Mouse (Mus musculus) embryonic facial prominence, embryonic 14.5 days (tissue): Measurements from ENCODE around the gene Sept6. TPM values are rescaled to one million over a fixed set of nuclear protein-coding genes. Genes with fewer than 3 reads are reported as not detected.

ENCODE experiments used
- ATAC-seq: fragments of 200-750 bp; cut with Nextera tagmentation; 2 replicates; pipeline ENCODE4 v1.8.0; 2017; ENCODE audit warnings: low read depth, moderate number of reproducible peaks, moderate TSS enrichment
- DNase-seq: peaks from one replicate; pipeline ENCODE4 v3.0.0-alpha.2; 2015; ENCODE audit warnings: low spot score
- H3K27ac ChIP-seq: fragments of 300-500 bp; sonication (generic); replicated peaks from 2 replicates; pipeline ENCODE4 v1.5.1; 2014; ENCODE audit warnings: low read depth, mild to moderate bottlenecking, low read length, moderate library complexity
- H3K27me3 ChIP-seq: fragments of 300-500 bp; sonication (generic); replicated peaks from 2 replicates; pipeline ENCODE4 v1.6.1; 2014; ENCODE audit warnings: low read length; ENCODE audit not compliant: control insufficient read depth, insufficient read depth
- H3K36me3 ChIP-seq: fragments of 300-500 bp; sonication (generic); 2 replicates; pipeline ENCODE4 v1.6.1; 2014; ENCODE audit warnings: low read length, mixed read lengths; ENCODE audit not compliant: control insufficient read depth, insufficient read depth
- H3K4me1 ChIP-seq: fragments of 300-500 bp; sonication (generic); 2 replicates; pipeline ENCODE4 v1.6.1; 2014; ENCODE audit warnings: antibody characterized with exemption, low read length; ENCODE audit not compliant: control insufficient read depth, insufficient read depth
- H3K4me2 ChIP-seq: fragments of 300-500 bp; sonication (generic); 2 replicates; pipeline ENCODE4 v1.6.1; 2014; ENCODE audit warnings: low read depth, mild to moderate bottlenecking, low read length, moderate library complexity, mixed read lengths
- H3K4me3 ChIP-seq: fragments of 300-500 bp; sonication (generic); 2 replicates; pipeline ENCODE4 v1.5.1; 2014; ENCODE audit warnings: low read depth, mild to moderate bottlenecking, low read length
- H3K9ac ChIP-seq: fragments of 300-500 bp; sonication (generic); 2 replicates; pipeline ENCODE4 v1.6.1; 2014; ENCODE audit warnings: low read depth, mild to moderate bottlenecking, low read length, moderate library complexity, mixed read lengths
- H3K9me3 ChIP-seq: fragments of 300-500 bp; sonication (generic); 2 replicates; pipeline ENCODE4 v1.6.1; 2016; ENCODE audit warnings: low read length; ENCODE audit not compliant: control insufficient read depth
- whole genome bisulfite sequencing: fragments of 180-500 bp; shearing (Covaris S2); extraction: QIAGEN DNeasy Blood & Tissue Kit; methylation state at CpG from one replicate; pipeline ENCODE4 v1.1.7; 2014; 5-methylcytosine and 5-hydroxymethylcytosine counted together
- polyA plus RNA-seq: library from polyadenylated mRNA; unstranded; fragments of >200 nt; fragmentation: Nextera tagmentation; extraction: Ambion mirVana; gene quantifications from 2 replicates; pipeline ENCODE4 v1.2.1, GENCODE M21; 2014

The Sept6 gene
- polyA plus RNA-seq, 1 experiment from 2014 or later: 30.5 TPM

DNA sequence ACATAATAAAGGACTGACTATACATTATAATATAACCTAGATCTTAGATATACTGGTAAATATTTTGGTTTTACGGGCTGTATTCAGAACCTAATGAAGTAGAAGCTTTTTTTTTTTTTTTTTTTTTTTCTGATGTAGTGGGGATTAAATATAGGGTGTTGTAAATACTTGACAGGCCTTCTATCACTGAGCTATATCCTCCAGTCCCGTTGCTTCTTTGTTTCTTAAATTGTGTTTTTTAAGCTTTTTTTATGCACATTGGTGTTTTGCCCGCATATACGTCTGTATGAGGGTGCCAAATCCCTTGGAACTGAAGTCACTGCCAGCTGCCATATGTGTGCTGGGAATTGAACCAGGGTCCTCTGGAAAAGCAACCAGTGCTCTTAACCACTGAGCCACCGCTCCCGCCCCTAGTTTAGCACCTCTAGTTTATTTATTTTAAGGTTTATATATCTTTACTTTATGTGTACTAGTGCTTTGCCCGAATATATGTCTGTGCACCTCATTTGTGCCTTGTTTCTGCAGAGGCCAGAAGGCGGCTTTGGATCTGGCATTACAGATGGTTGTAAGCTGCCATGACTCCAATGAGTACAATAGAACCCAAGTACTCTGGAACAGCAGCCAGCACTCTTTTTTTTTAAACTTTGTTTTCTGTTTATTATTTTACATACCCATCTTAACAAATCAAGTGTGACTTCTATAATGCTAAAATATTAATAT lies 126.8 kb downstream of the Sept6 start:
- no peaks in the 10 kb centered on the region for H3K4me1 ChIP-seq
- no peaks in the 10 kb centered on the region for H3K27me3 ChIP-seq
- H3K27ac ChIP-seq: peak overlapping the region; percentile 65; the same call in 1 of the 2 replicates
- peak overlapping the region; percentile 42 for H3K4me2 ChIP-seq
- H3K4me3 ChIP-seq: peak overlapping the region; percentile 40
- no peak for DNase-seq
- H3K36me3 ChIP-seq: no peaks in the 10 kb centered on the region
- WGBS: 54% methylated on average over 8 of the region's 8 CpGs
- no peak for ATAC-seq
- H3K9ac ChIP-seq: 0 out of 2 replicates have a peak overlapping the region, but pooled peaks have one; percentile 69
- H3K9me3 ChIP-seq: no peaks in the 10 kb centered on the region

GRCm38 (mm10) chrX:36863766-36864608 lies 127.6 kb downstream of the Sept6 start:
- Histone ChIP-seq H3K9ac (peak overlapping the region; percentile 69), H3K27me3 (no peaks in the 10 kb centered on the region), H3K9me3 (no peaks in the 10 kb centered on the region), H3K4me1 (no peaks in the 10 kb centered on the region), H3K27ac (peak overlapping the region; percentile 65; the same call in 1 of the 2 replicates), H3K4me3 (peak overlapping the region; percentile 40), H3K4me2 (peak overlapping the region; percentile 55), H3K36me3 (no peaks in the 10 kb centered on the region)
- whole genome bisulfite sequencing: 24% methylated on average over 33 of the region's 44 CpGs
- ATAC-seq: peak; percentile 91
- DNase-seq: peak; percentile 91

Other genes with a start within 250 kb of the Sept6 start
- gene Slc25a43, start 248.1 kb downstream of the Sept6 start, polyA plus RNA-seq: 1.5 and 1.9 TPM in 2 replicates
- 555 and 588 TPM in 2 replicates for gene Slc25a5, start 196.1 kb downstream of the Sept6 start, polyA plus RNA-seq
- gene Ube2a, start 117.9 kb downstream of the Sept6 start, polyA plus RNA-seq: 124 and 125 TPM in 2 replicates
- 31.9 and 33.9 TPM in 2 replicates for gene C330007P06Rik, start 117.7 kb downstream of the Sept6 start, polyA plus RNA-seq
- gene Nkrf, start 88.9 kb downstream of the Sept6 start, polyA plus RNA-seq: 2.6 and 2.7 TPM in 2 replicates
- 0.30 and 0.35 TPM in 2 replicates for gene Sowahd, start 57.1 kb upstream of the Sept6 start, polyA plus RNA-seq
- gene Rpl39, start 93.6 kb upstream of the Sept6 start, polyA plus RNA-seq: 616 and 763 TPM in 2 replicates
- gene Upf3b, start 118.5 kb upstream of the Sept6 start, polyA plus RNA-seq: 12.2 and 13.4 TPM in 2 replicates
- 12.6 and 13.2 TPM in 2 replicates for gene Nkap, start 135.0 kb upstream of the Sept6 start, polyA plus RNA-seq
- 0.26 and 0.82 TPM in 2 replicates for gene Akap14, start 177.0 kb upstream of the Sept6 start, polyA plus RNA-seq
- 469 and 531 TPM in 2 replicates for gene Ndufa1, start 199.4 kb upstream of the Sept6 start, polyA plus RNA-seq
- 8.8 and 9.9 TPM in 2 replicates for gene Rnf113a1, start 199.5 kb upstream of the Sept6 start, polyA plus RNA-seq
- gene Gm9, start 219.2 kb upstream of the Sept6 start, polyA plus RNA-seq: not detected in 2 replicates
- gene Rhox1, start 230.5 kb upstream of the Sept6 start, polyA plus RNA-seq: not detected in 2 replicates